Mouse (Mus musculus): ENCODE results near the gene Gch1.

The Gch1 gene

GRCm38 (mm10) chr14:47188848-47189634, at the start of gene Gch1:
Gene Gch1, minus strand, starts transcription at chr14:47189413.
- DNase-seq (ENCODE audit: low spot score in 2 of 2): peak; percentile 91 to 96

- no peak for DNase-seq (ENCODE audit: low spot score in 2 of 2)
Measured at GRCm38 (mm10) chr14:47237286-47237685, 48.1 kb upstream of the Gch1 start.

GRCm38 (mm10) chr14:47236491-47236890, 47.3 kb upstream of the Gch1 start:
- DNase-seq (ENCODE audit: low spot score in 2 of 2): no peak

DNA sequence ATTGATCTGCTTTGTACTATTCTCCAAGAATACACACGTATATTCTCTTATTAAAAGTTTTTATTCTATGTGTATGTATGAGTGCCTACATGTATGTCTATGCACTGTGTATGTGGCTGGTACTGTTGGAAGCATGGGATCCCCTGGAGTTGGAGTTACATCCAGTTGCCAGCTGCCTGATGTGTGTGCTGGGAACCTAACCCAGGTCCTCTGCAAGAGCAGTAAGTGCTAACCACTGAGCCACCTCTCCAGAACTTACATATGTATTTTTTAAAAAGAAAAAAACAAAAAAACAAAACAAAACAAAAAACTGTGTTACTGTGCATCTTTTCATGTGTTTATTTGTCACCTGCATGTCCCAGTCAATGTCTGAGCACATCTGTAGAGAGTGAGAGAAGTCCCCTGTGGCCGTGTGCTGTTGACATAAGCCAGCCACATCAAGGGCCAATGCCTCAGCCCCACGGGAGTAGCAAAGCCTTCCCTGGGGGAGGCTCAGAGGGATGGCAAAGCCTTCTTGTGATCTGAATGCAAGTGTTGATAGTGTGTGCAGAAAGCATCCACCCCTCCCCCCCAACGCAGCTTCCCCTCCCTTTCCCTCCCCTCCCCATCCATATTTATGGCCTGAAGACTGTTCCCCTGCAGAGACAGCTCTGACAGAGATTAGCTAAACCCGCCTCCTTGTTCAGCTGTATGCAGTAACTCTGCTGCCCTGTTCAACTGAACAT, 45.5 kb upstream of the Gch1 start:
- DNase-seq (ENCODE audit: low spot score in 2 of 2): no peak

DNA sequence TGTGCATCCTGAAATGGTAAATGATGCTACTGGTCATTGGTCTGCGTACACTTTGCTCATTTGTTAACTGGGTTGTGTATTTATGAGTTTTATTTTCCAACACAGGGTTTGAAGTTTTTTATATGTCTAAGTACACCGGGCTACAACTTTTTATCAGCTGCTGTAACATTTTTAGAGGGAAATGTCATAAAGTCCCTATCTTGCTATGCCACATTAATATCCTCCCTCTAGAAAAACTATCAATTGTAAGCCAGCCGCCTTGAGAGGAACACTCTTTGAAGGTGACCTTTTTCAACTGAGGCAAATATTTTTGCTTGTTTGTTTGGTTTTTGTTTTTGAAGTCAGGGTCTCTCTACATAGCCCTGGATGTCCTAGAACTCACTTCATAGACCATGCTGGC, 44.8 kb upstream of the Gch1 start:
- no peak for DNase-seq (ENCODE audit: low spot score in 2 of 2)

GRCm38 (mm10) chr14:47233602-47234001, 44.4 kb upstream of the Gch1 start:
- DNase-seq (ENCODE audit: low spot score in 2 of 2): peak in 1 of 2 experiments; percentile 41

DNA sequence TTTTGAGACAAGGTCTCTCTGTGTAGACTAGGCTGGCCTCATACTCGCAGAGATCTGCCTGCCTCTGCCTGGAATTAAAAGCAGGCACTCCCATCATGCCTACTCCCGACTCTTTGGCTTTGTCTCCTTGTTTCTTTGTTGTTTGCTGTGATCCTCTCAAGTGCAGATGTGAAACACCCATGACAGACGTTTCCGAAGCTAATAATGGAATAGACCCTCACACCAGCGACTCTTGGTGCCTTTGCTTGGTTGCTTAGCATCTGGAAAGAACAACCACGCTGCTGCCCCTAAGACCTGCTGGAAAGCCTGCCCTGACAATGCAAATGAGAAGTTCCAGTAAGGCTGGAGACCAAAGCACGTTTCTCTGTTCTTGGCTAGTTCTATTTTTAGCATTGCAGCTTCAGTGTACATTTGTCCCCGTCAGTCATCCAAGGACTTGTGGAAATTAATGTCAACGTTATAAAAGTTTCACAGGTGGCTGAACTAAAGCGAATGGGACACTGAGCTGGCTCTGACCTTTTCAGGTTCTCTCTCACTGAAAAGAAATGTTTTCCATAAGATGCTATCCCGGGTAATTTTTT, 40.7 kb upstream of the Gch1 start:
- no peak for DNase-seq (ENCODE audit: low spot score in 2 of 2)

GRCm38 (mm10) chr14:47225931-47226330, 36.7 kb upstream of the Gch1 start:
- DNase-seq (ENCODE audit: low spot score in 2 of 2): no peak

- DNase-seq (ENCODE audit: low spot score in 2 of 2): peak in 1 of 2 experiments; percentile 32
Measured at GRCm38 (mm10) chr14:47224476-47225325, 35.5 kb upstream of the Gch1 start.

- DNase-seq (ENCODE audit: low spot score in 2 of 2): peak in 1 of 2 experiments; percentile 27
Measured at GRCm38 (mm10) chr14:47222631-47223450, 33.6 kb upstream of the Gch1 start.

DNA sequence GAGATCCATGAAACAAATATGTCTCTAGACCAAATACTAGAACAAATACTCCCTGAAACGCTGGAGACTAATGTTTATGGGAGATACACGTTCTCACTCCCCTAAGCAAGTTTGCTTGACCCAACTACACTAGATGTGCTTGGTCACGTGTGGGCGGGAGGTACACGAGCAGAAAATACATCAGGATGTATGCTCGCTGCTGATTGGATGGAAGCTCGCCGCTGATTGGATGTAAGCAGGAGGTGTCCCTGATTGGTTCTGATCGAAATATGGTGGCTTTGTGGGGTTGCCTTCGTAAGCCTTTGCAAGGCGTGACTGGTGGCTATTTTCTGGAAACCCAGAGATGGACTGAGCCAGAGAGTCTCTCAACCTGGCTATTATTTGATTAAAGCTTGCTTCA, 32.4 kb upstream of the Gch1 start:
- no peak for DNase-seq (ENCODE audit: low spot score in 2 of 2)

GRCm38 (mm10) chr14:47220231-47221025, 31.2 kb upstream of the Gch1 start:
- DNase-seq (ENCODE audit: low spot score in 2 of 2): no peak

DNA sequence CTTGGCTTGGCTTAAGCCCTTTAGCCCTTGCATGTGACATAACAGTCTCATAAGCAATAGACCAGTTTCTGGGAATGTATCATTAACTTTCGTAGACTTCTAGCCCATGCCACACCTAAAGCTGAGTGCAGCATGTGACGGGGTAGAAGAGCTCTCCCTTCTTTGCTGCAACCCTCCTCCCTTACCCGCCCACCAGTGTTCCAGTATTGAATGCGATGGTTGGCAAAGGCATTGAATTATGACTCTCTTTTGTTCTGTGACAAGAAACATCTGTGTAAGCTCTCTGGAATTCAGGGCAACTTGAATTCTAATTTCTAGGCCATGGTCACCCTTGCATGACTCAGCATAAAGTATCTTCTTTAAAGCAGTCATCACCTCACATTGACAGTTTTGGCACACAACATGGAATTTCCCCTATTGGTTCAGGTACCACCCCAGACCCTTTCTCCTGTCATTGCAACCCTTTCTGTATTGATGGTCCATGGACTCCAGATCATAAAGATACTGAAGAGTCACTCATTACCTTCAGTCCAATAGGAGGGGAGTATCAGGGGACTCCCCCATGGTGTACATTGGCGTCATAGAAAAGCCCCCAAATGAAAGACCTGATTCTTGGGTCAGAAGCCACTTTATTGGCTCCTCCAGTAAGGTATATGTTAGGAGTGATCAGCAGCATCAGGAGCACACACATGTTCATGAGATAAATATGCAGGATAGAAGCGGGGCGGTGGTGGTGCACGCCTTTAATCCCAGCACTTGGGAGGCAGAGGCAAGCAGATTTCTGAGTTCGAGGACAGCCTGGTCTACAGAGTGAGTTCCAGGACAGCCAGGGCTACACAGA, 29.8 kb upstream of the Gch1 start:
- no peak for DNase-seq (ENCODE audit: low spot score in 2 of 2)

DNA sequence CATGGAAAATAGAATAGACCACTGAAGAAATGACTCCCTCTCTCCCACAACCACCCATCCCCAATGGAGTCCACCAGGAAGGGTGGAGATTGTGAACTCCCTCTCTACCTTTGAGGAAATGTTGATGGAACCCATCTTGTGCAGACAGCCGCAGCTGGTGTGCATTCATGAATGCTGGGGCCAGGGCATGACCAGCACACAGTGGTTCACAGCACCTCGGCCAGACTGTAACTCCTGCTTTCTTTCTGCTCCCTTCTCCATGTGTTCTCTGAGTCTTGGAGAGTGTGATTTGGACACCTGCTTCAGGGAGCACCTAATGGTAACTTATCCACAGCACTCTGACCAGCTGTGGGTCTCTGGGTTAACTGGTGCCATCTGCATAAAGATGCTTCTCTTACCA, 27.3 kb upstream of the Gch1 start:
- no peak for DNase-seq (ENCODE audit: low spot score in 2 of 2)

DNA sequence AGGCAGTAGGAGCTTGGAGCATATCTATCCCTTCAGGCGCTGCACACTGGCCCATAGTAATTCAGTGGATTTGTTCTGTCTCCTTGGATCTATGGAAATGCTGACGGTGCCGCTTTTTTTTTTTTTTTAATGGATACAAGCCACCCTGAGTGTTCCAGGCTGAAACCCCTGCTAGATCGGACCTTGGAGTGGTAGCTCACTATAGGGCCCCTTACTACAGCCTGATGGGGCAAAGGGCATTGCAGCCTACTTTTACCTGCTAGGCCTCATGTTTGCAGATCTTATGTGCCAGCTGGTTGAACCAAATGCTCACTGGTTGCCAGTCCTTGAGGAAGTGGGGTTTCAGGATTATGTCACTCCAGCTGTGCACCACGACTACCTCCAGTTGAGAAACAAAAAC, 25.2 kb upstream of the Gch1 start:
- DNase-seq (ENCODE audit: low spot score in 2 of 2): no peak

DNA sequence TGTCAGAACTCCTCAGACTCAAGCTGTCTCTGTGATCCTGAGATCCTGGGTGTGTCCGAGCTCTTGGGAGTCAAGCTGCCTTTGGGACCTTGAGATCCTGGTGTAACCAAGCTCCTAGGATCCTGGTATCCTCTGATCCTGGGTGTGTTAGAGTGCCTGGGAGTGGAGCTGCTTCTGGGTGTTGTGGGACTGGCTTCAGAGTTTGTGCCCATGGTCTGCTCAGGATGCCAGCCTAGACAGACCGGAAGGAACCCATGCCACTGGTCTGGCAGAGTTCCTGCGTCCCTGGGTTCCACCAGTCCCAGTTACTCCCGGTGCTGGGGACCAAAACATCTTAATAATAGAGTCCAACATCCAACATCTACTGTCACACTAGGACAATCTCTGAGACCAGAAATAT, 24.1 kb upstream of the Gch1 start:
- DNase-seq (ENCODE audit: low spot score in 2 of 2): no peak

DNA sequence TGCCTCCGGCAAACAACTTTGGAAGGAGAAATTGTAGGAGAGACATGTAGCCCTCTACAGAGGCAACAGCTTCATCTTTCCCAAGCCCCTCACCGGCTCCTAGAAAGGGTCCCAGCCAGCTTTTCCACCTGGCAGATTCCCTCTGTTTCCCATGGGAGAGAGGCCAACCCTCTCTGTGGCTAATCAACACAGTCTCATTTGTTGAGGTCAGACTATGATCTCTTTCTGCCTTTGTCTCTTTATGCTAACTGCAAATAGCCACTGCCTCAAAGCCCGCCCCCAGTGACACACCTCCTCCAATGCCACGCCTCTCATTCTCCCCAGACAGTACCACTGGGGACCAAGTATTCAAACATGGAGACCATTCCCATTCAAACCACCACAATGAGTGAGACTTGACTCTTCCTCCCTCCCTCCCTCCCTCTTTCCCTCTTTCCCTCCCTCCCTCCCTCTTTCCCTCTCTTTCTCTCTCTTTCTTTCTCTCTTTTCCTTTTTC, 20.5 kb upstream of the Gch1 start:
- no peak for DNase-seq (ENCODE audit: low spot score in 2 of 2)

GRCm38 (mm10) chr14:47208564-47209493, 19.6 kb upstream of the Gch1 start:
- DNase-seq (ENCODE audit: low spot score in 2 of 2): no peak

Data from spleen, postnatal 10 days (tissue).